Mouse (Mus musculus) MEL (cell line): ENCODE data around the gene 4931423N10Rik.

Experiments used
- CTCF ChIP-seq, 3 experiments: IDR thresholded peaks in 2 of 3; conservative IDR thresholded peaks in 1 of 3; 2 replicates each; pipeline ENCODE4 v1.5.1; 2011 to 2012; ENCODE audit warnings: low read length in 3 of 3, low read depth in 2 of 3, mild to moderate bottlenecking in 2 of 3, improper control_type of control experiment in 1 of 3, inconsistent platforms in 1 of 3, mixed read lengths in 1 of 3, moderate library complexity in 1 of 3; ENCODE audit not compliant: control insufficient read depth in 1 of 3, insufficient read depth in 1 of 3, poor library complexity in 1 of 3, severe bottlenecking in 1 of 3
- EP300 ChIP-seq, 2 experiments: IDR thresholded peaks; 2 replicates each; pipeline ENCODE4 v1.6.1; 2011; ENCODE audit warnings: improper control_type of control experiment in 2 of 2, low read length in 2 of 2, low read depth in 1 of 2, mild to moderate bottlenecking in 1 of 2
- GABPA ChIP-seq: IDR thresholded peaks from 2 replicates; pipeline ENCODE4 v1.6.1; 2012; ENCODE audit warnings: low read depth, mild to moderate bottlenecking, inconsistent platforms, low read length, improper control_type of control experiment, moderate library complexity
- HCFC1 ChIP-seq: IDR thresholded peaks from 2 replicates; pipeline ENCODE4 v1.6.1; 2012; ENCODE audit warnings: low read depth, mild to moderate bottlenecking, inconsistent platforms, low read length, improper control_type of control experiment, moderate library complexity
- MEF2A ChIP-seq: IDR thresholded peaks from 2 replicates; pipeline ENCODE4 v1.6.1; 2014; ENCODE audit warnings: low read depth, mild to moderate bottlenecking, inconsistent platforms, low read length, improper control_type of control experiment; ENCODE audit not compliant: poor library complexity, insufficient replicate concordance, severe bottlenecking; ENCODE audit errors: extremely low read depth
- MYB ChIP-seq: IDR thresholded peaks from 2 replicates; pipeline ENCODE4 v1.6.1; 2011; ENCODE audit warnings: mild to moderate bottlenecking, low read depth, low read length, improper control_type of control experiment
- POLR2A ChIP-seq, 2 experiments: IDR thresholded peaks; 2 replicates each; pipeline ENCODE4 v1.6.1; 2011 to 2012; ENCODE audit warnings: low read length in 2 of 2, mild to moderate bottlenecking in 2 of 2, control low read depth in 1 of 2, improper control_type of control experiment in 1 of 2, low read depth in 1 of 2, moderate library complexity in 1 of 2; ENCODE audit not compliant: control insufficient read depth in 1 of 2, insufficient read depth in 1 of 2, poor library complexity in 1 of 2
- POLR2AphosphoS2 ChIP-seq: IDR thresholded peaks from 2 replicates; pipeline ENCODE4 v1.6.1; 2011; ENCODE audit warnings: low read length, improper control_type of control experiment
- SIN3A ChIP-seq: IDR thresholded peaks from 2 replicates; pipeline ENCODE4 v1.6.1; 2012; ENCODE audit warnings: low read length, improper control_type of control experiment, inconsistent platforms
- TBP ChIP-seq: IDR thresholded peaks from 2 replicates; pipeline ENCODE4 v1.8.0; 2011; ENCODE audit warnings: low read depth, low read length, improper control_type of control experiment
- USF1 ChIP-seq: IDR thresholded peaks from 2 replicates; pipeline ENCODE4 v1.6.1; 2014; ENCODE audit warnings: low read depth, mild to moderate bottlenecking, inconsistent platforms, low read length, improper control_type of control experiment, moderate library complexity
- ZC3H11A ChIP-seq: IDR thresholded peaks from 2 replicates; pipeline ENCODE4 v1.6.1; 2012; ENCODE audit warnings: low read depth, mild to moderate bottlenecking, inconsistent platforms, low read length, improper control_type of control experiment
- ZKSCAN1 ChIP-seq: IDR thresholded peaks from 2 replicates; pipeline ENCODE4 v1.6.1; 2012; ENCODE audit warnings: low read depth, mild to moderate bottlenecking, inconsistent platforms, low read length, improper control_type of control experiment, moderate library complexity

DNA sequence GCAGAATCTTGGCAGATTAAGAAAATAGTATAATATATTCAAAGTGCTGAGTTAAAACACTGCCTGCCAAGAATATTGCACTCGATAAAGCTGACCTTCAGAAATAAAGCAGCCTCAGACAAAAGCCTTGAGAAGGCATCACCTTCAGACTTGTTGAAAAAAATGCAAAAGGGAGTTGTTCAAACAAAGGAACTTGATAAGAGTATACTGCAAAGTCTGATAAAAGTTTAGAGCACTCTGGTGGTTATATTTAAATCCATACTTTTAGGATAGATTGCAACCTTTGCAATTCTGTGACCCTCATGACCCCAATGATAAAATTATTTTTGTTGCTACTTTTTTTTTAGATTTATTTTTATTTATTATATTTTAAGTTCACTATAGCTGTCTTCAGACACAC, 6.2 kb upstream of the 4931423N10Rik start:
- TF ChIP-seq ZKSCAN1 (no peak), POLR2AphosphoS2 (no peak), ZC3H11A (no peak), CTCF (IDR thresholded peaks at IDR 0.05 in 2 of 3, conservative IDR thresholded peaks at IDR 0.05 in 1 of 3; ENCODE audit: control insufficient read depth in 1 of 3, insufficient read depth in 1 of 3, low read depth in 2 of 3, low read length in 3 of 3, poor library complexity in 1 of 3, severe bottlenecking in 1 of 3) (no peak), HCFC1 (no peak), TBP (no peak), EP300 (IDR thresholded peaks at IDR 0.05; ENCODE audit: low read depth in 1 of 2, low read length in 2 of 2) (peak; percentile 80 to 81), USF1 (no peak), MYB (no peak), SIN3A (no peak; the same call in 1 of the 2 replicates), POLR2A (IDR thresholded peaks at IDR 0.05; ENCODE audit: control insufficient read depth in 1 of 2, insufficient read depth in 1 of 2, low read depth in 1 of 2, low read length in 2 of 2, poor library complexity in 1 of 2) (no peak), GABPA (no peak), MEF2A (no peak; the same call in 1 of the 2 replicates)
